Mouse (Mus musculus): ENCODE results near the gene Atp6ap1. TPM values are rescaled to one million over a fixed set of nuclear protein-coding genes. Genes with fewer than 3 reads are reported as not detected.

The Atp6ap1 gene
- polyA plus RNA-seq, 1 experiment from 2014 or later = 132 TPM

DNA sequence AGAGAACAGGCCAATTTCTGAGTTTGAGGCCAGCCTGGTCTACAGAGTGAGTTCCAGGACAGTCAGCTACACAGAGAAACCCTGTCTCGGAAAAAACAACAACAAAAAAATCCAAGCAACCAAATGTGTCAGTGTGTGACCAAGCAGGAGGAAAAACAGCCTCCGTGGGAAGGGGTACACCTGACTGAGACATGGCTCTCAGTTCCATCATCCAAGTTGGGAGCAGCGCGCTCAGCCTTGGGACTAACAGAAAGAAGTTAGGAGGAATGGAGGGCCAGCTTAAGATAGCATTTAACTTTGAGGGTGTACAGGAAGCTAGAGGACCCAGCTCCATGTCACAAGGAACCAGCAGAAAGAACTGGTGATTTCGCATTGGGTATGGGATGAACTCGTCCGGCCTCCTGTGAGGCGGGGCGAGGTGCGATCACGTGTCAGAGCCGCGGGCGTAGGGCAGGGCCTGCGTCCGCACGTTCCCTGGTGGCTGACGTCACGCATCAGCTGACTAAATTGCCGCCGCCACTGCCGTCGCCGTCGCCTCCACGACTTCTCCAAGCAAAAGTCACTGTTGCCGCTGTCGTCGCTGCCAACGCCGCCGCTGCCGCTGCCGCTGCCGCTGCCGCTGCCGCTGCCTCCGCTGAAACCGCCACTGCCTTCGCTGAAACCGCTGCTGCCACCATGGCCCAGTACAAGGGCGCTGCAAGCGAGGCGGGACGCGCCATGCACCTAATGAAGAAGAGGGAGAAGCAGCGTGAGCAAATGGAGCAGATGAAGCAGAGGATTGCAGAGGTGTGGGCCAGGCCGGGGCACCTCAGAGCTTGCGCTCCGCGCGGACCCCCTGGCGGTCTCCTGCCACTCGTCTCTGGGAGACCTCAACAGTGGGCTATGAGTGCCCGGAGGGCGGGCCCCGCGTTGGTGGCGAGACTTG lies 15.9 kb downstream of the Atp6ap1 start, which contains the start of gene Fam50a:
Fam50a (plus strand) TSS at position 494 of the 925 bp plus-strand sequence.
- Histone ChIP-seq H3K36me3 (peaks cover 2% of the 10 kb centered on the region; the same call in 1 of the 2 replicates), H3K4me1 (no peaks in the 10 kb centered on the region), H3K27ac (peak within 1 kb of the TSS; percentile 83), H3K9me3 (no peaks in the 10 kb centered on the region), H3K27me3 (replicated peaks) (no peaks in the 10 kb centered on the region), H3K9ac (peak within 1 kb of the TSS; percentile 50; the same call in 1 of the 2 replicates), H3K4me2 (peak within 1 kb of the TSS; percentile 73), H3K4me3 (replicated peaks) (peak within 1 kb of the TSS; percentile 63)
- WGBS = 18% methylated on average over 59 of the region's 59 CpGs
- ATAC-seq (ENCODE audit: insufficient read depth, low FRiP score, low read depth) = peak; percentile 95

DNA sequence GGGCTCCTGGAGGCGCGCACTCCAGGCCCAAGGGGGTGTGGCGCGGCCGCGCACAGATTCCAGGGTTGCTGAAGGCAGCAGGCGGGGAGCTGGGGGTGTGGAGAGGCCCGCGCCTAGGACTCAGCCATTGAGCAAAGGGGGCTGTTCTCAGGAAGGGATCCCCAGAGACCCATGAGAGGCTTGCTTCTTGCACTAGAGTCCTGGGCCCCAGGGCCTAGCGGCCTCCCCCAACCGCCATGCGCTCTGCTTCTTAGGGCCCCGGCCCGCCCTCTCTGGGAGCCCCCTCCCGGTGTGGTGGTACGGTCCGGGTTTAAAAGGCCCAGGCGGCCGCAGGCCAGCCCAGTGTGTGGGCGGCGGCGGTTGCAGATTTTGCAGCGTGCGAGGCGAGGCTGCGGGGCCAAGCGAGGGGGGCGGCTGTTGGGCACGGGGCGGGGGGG lies 31.8 kb downstream of the Atp6ap1 start, which contains the start of gene Plxna3:
Plxna3 (plus strand) TSS at position 342 of the 437 bp plus-strand sequence.
- Histone ChIP-seq H3K9ac (peak within 1 kb of the TSS; percentile 29), H3K9me3 (no peaks in the 10 kb centered on the region), H3K4me2 (peak within 1 kb of the TSS; percentile 66), H3K36me3 (no peaks in the 10 kb centered on the region), H3K27me3 (replicated peaks) (no peaks in the 10 kb centered on the region), H3K4me3 (replicated peaks) (peak within 1 kb of the TSS; percentile 45), H3K4me1 (0 out of 2 replicates have a peak, but pooled peaks cover 2% of the 10 kb centered on the region), H3K27ac (peak within 1 kb of the TSS; percentile 63; the same call in 1 of the 2 replicates)
- ATAC-seq (ENCODE audit: insufficient read depth, low FRiP score, low read depth) = peak; percentile 93
- 18% methylated on average over 15 of the region's 30 CpGs for WGBS

DNA sequence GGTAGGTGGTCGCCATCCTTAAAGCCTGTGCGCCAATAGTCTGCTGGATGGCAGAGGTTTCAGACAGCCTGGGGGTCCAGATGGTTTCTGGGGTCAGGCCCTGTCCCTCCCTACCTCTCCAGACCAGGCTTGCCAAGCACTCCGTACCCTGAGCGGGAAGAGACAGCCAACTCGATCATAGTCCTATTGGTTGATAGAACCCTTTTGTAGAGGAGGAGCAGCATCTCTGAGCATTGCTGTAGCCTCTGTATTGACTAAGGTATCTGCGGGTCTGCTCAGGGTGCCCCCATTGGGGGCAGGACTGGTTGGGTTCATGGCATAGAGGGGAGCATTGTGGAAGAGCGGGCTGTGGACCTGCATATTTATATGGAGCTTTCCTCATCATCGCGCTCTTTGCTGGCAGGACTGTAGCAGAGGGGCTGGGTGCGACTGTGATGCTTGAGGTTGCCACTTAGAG lies 32.3 kb downstream of the Atp6ap1 start:
- Histone ChIP-seq H3K27me3 (replicated peaks) (no peaks in the 10 kb centered on the region), H3K27ac (no peak overlapping the region; the same call in 1 of the 2 replicates), H3K4me3 (replicated peaks) (peak overlapping the region; percentile 45), H3K9me3 (no peaks in the 10 kb centered on the region), H3K36me3 (no peaks in the 10 kb centered on the region), H3K4me1 (0 out of 2 replicates have a peak, but pooled peaks cover 2% of the 10 kb centered on the region), H3K4me2 (peak overlapping the region; percentile 66), H3K9ac (peak overlapping the region; percentile 29)
- 21% methylated on average over 10 of the region's 10 CpGs for WGBS
- ATAC-seq (ENCODE audit: insufficient read depth, low FRiP score, low read depth) = 0 out of 2 replicates have a peak, but pooled peaks have one; percentile 10

DNA sequence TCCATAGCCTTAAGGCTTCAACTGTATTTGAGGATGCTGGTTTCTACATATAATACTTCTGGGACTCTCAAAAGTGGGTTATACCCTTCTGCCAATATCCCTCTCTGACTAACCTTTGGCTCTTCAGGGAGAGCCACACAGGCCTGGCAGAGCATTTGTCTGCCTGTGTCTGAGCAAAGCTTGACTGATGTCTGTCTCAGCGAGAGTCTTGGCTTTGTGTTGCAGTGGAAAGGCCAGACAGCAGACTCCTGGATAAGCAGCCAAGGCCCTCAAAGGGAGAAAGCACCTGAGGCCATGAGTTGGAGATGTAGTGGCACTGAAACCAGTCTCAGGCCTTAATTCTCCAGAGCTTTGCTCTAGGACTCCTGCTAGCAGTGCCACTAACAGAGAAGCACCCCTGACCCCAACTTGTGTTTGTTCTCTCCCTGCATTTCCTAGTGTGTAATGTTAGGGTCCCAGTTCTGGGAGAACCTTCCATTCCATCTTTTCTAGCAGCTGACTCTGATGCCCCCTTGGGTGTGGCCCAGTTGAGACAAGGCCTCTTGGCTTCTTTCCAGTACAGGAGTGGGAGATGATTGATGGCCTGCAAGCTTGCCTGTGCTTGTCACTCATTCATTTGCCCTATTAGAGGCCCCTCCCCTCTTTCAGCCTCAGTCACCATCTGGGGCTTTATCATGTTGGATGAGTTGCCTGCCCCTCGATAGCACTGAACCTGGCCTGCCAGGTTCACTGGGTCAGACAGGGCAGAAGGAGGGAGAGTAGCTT lies 33.5 kb downstream of the Atp6ap1 start:
- no peaks in the 10 kb centered on the region for H3K36me3 ChIP-seq
- H3K27me3 ChIP-seq (replicated peaks) = no peaks in the 10 kb centered on the region
- 0 out of 2 replicates have a peak, but pooled peaks cover 2% of the 10 kb centered on the region for H3K4me1 ChIP-seq
- H3K4me3 ChIP-seq (replicated peaks) = peak overlapping the region; percentile 45; the same call in 1 of the 2 replicates
- ATAC-seq (ENCODE audit: insufficient read depth, low FRiP score, low read depth) = no peak
- H3K27ac ChIP-seq = no peak overlapping the region; the same call in 1 of the 2 replicates
- WGBS = 25% methylated on average over 2 of the region's 2 CpGs
- H3K9ac ChIP-seq = no peak overlapping the region
- no peaks in the 10 kb centered on the region for H3K9me3 ChIP-seq
- peak overlapping the region; percentile 66 for H3K4me2 ChIP-seq

DNA sequence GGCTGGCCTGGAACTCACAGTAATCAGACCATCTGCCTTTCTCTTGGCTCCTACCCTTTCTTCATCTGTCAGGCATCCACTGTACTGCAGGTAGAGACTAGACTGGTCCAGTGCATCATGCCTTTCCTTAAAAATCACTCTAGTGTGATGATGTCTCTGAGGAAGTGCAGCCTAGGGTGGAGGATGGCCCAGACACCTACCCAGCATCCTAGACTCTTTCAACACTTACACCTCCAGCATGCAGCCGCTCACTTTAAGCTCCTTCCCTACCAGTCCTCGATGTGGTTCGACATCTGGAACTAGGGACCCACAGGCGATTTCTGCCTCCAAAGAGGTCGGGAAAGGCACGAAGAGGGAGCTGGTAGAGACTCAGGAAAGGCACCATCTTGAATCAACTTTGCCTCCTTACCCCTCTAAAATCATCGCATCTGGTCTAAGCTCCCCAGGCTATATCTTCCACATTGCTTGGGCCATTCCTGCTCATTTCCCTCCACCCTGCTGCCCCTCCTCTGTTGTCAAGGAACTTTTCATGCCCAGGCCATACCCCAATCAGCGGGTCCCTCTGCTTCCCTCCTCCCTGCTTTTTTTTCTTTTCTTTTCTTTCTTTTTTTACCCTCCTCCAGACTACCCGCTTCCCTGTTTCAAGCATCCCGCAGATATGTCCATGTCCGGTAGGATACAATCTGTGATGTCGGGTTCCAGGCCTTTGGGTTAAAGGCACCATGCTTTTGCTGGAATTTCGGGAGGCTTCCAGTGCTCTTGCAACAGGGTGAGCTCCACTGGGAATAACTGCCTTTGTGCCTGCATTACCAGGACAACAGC lies 56.0 kb downstream of the Atp6ap1 start:
- H3K36me3 ChIP-seq = no peaks in the 10 kb centered on the region
- peak overlapping the region; percentile 45 for H3K4me3 ChIP-seq (replicated peaks)
- H3K4me2 ChIP-seq = peak overlapping the region; percentile 56
- no peaks in the 10 kb centered on the region for H3K4me1 ChIP-seq
- H3K9ac ChIP-seq = peak overlapping the region; percentile 25; the same call in 1 of the 2 replicates
- WGBS = 26% methylated on average over 13 of the region's 13 CpGs
- ATAC-seq (ENCODE audit: insufficient read depth, low FRiP score, low read depth) = no peak; the same call in 1 of the 2 replicates
- no peaks in the 10 kb centered on the region for H3K27me3 ChIP-seq (replicated peaks)
- H3K9me3 ChIP-seq = no peaks in the 10 kb centered on the region
- H3K27ac ChIP-seq = peak overlapping the region; percentile 26; the same call in 1 of the 2 replicates

DNA sequence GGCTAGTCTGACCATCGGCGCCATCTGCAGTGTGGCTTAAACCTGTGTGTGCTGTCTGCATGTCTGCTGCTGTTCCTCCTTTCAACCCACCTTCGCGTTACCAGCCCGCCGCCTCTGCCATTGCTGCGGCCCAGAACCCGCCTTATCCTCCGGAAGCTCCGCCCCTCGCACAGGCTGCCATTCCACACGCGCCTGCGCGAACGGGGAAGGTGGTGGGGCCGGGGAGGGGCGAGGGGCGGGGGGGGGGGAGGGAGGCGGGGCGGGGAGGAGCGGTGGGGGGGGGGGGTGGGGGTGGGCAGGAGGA lies 56.5 kb downstream of the Atp6ap1 start, which contains the start of gene Lage3:
Lage3 (minus strand) TSS at position 152 of the 304 bp plus-strand sequence.
- no peaks in the 10 kb centered on the region for H3K9me3 ChIP-seq
- no peaks in the 10 kb centered on the region for H3K4me1 ChIP-seq
- H3K4me3 ChIP-seq (replicated peaks) = peak within 1 kb of the TSS; percentile 45
- H3K36me3 ChIP-seq = no peaks in the 10 kb centered on the region
- peak within 1 kb of the TSS; percentile 25; the same call in 1 of the 2 replicates for H3K9ac ChIP-seq
- H3K27me3 ChIP-seq (replicated peaks) = no peaks in the 10 kb centered on the region
- ATAC-seq (ENCODE audit: insufficient read depth, low FRiP score, low read depth) = peak; percentile 82
- 9% methylated on average over 13 of the region's 22 CpGs for WGBS
- peak within 1 kb of the TSS; percentile 56 for H3K4me2 ChIP-seq
- H3K27ac ChIP-seq = peak within 1 kb of the TSS; percentile 26; the same call in 1 of the 2 replicates

Small RNAs within 50 kb of the gene (microRNA-seq; reads per million reads assigned to microRNA genes)
- gene Mir7091 (0.58 reads per million), gene Mir7092 (not detected)

Other genes starting within 250 kb of the Atp6ap1 start
- gene Opn1mw, start 169.6 kb upstream of the Atp6ap1 start, polyA plus RNA-seq (2015; fragmentation: Nextera tagmentation; extraction: Ambion mirVana) = not detected in 2 replicates
- 12.3 and 12.4 TPM in 2 replicates for gene Mecp2, start 161.7 kb upstream of the Atp6ap1 start, polyA plus RNA-seq (2015; fragmentation: Nextera tagmentation; extraction: Ambion mirVana)
- not detected in 2 replicates for gene Tex28, start 129.3 kb upstream of the Atp6ap1 start, polyA plus RNA-seq (2015; fragmentation: Nextera tagmentation; extraction: Ambion mirVana)
- not detected in 2 replicates for gene Tktl1, start 119.8 kb upstream of the Atp6ap1 start, polyA plus RNA-seq (2015; fragmentation: Nextera tagmentation; extraction: Ambion mirVana)
- gene Flna, start 47.3 kb upstream of the Atp6ap1 start, polyA plus RNA-seq (2015; fragmentation: Nextera tagmentation; extraction: Ambion mirVana) = 346 and 386 TPM in 2 replicates
- 22.0 and 25.5 TPM in 2 replicates for gene Emd, start 42.4 kb upstream of the Atp6ap1 start, polyA plus RNA-seq (2015; fragmentation: Nextera tagmentation; extraction: Ambion mirVana)
- gene Rpl10, start 26.3 kb upstream of the Atp6ap1 start, polyA plus RNA-seq (2015; fragmentation: Nextera tagmentation; extraction: Ambion mirVana) = 643 and 895 TPM in 2 replicates
- gene Taz, start 15.2 kb upstream of the Atp6ap1 start, polyA plus RNA-seq (2015; fragmentation: Nextera tagmentation; extraction: Ambion mirVana) = 79.5 and 86.1 TPM in 2 replicates
- 15.7 and 17.5 TPM in 2 replicates for gene Dnase1l1, start 14.8 kb upstream of the Atp6ap1 start, polyA plus RNA-seq (2015; fragmentation: Nextera tagmentation; extraction: Ambion mirVana)
- 190 and 196 TPM in 2 replicates for gene Gdi1, start 7.9 kb downstream of the Atp6ap1 start, polyA plus RNA-seq (2015; fragmentation: Nextera tagmentation; extraction: Ambion mirVana)
- gene Fam50a, start 15.9 kb downstream of the Atp6ap1 start, polyA plus RNA-seq (2015; fragmentation: Nextera tagmentation; extraction: Ambion mirVana) = 58.1 and 63.1 TPM in 2 replicates
- 12.4 and 13.5 TPM in 2 replicates for gene Plxna3, start 32.0 kb downstream of the Atp6ap1 start, polyA plus RNA-seq (2015; fragmentation: Nextera tagmentation; extraction: Ambion mirVana)
- 95.8 and 107 TPM in 2 replicates for gene Lage3, start 56.5 kb downstream of the Atp6ap1 start, polyA plus RNA-seq (2015; fragmentation: Nextera tagmentation; extraction: Ambion mirVana)
- 63.3 and 67.0 TPM in 2 replicates for gene Ubl4a, start 76.1 kb downstream of the Atp6ap1 start, polyA plus RNA-seq (2015; fragmentation: Nextera tagmentation; extraction: Ambion mirVana)
- gene Slc10a3, start 76.3 kb downstream of the Atp6ap1 start, polyA plus RNA-seq (2015; fragmentation: Nextera tagmentation; extraction: Ambion mirVana) = 17.8 and 17.9 TPM in 2 replicates
- 36.0 and 36.1 TPM in 2 replicates for gene Fam3a, start 96.2 kb downstream of the Atp6ap1 start, polyA plus RNA-seq (2015; fragmentation: Nextera tagmentation; extraction: Ambion mirVana)
- gene Ikbkg, start 96.2 kb downstream of the Atp6ap1 start, polyA plus RNA-seq (2015; fragmentation: Nextera tagmentation; extraction: Ambion mirVana) = 19.9 and 20.1 TPM in 2 replicates
- gene G6pdx, start 132.1 kb downstream of the Atp6ap1 start, polyA plus RNA-seq (2015; fragmentation: Nextera tagmentation; extraction: Ambion mirVana) = 71.1 and 76.5 TPM in 2 replicates
- not detected in 2 replicates for gene Gm6880, start 184.3 kb downstream of the Atp6ap1 start, polyA plus RNA-seq (2015; fragmentation: Nextera tagmentation; extraction: Ambion mirVana)